Mouse (Mus musculus) right cerebral cortex, adult 18-20 months (tissue): ENCODE results near the gene Rtn4.
"Not testable (repeated sequence)": the region's sequence is repeated elsewhere in the genome, so short reads cannot be mapped to it uniquely, and the experiment has no call there.

Source experiments
- DNase-seq: peaks from one replicate; pipeline ENCODE4 v3.0.0; 2022; ENCODE audit warnings: mixed read lengths

Gene Rtn4

DNA sequence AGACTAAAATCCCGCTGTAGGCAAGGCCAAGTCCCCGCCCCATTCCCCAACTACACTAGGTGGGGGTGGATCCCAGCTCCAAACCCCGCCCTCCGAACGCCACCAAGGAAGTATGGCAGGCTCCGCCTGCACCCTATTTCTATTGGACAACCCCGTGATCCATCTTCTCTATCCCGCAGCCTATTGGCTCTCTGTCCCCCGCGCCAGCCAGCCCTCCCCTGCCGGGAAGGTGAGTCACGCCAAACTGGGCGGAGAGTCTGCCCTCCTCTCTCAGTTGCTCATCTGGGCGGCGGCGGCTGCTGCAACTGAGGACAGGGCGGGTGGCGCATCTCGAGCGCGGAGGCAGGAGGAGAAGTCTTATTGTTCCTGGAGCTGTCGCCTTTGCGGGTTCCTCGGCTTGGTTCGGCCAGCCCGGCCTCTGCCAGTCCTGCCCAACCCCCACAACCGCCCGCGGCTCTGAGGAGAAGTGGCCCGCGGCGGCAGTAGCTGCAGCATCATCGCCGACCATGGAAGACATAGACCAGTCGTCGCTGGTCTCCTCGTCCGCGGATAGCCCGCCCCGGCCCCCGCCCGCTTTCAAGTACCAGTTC is at the start of gene Rtn4:
Gene Rtn4, plus strand, starts transcription at position 265 of the 590 bp plus-strand sequence.
- peak; percentile 98 for DNase-seq

- DNase-seq, result no peak
Observed at GRCm38 (mm10) chr11:29644421-29644820, 48.3 kb upstream of the Rtn4 start.

DNA sequence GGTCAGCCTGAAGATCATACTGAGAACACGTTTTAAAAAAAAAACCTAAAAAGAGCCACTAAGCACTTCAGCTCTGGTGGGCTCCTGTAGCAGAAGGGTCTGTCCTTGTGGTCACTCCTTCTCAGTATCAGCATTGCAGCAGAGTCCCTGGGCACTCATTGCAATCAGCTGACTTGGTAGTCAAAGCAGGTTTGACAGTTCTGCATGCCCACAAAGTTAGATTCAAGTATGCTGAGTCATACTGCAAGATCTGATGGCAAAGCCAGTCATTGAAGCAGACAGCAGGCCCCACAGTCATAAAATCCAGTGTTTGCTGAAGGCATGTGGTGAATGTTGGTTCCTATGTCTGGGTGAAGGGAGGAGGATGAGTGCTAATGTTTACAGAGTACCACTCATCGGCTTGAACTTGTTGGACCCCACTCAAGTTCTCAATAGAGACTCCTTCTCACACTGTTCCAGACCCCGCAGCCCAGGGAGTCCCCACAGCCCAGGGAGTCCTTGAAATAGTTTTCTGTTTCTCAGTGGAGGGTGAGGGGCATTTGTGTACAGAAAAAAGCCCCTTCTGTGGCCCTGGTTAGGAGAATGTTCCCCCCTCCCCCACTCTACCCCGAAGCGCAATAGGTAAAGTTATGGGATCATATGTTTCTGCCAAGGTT is 47.2 kb upstream of the Rtn4 start:
- no peak for DNase-seq

- DNase-seq, result no peak
Observed at GRCm38 (mm10) chr11:29647568-29648319, 45.0 kb upstream of the Rtn4 start.

DNA sequence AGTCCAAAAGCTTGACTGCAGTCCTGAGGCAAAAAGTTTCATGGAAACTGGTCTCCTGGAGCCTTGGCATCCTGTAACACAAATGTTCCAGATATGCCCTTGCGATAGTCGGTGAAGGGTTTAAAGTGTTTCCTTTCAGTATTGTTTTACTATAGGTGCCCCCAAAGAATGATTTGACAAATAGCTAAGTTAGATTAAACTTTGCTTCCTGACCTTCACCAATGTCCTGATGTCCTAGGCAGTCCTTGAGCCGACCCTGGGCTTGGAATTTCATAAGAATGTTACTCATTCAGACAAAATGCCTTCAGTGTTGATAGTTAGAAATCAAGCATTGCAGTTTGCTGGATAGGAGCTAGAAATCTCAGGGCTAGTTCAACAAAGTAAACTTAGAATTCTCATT is 37.4 kb upstream of the Rtn4 start:
- not testable (repeated sequence) for DNase-seq

GRCm38 (mm10) chr11:29660740-29661139 is 32.0 kb upstream of the Rtn4 start:
- no peak for DNase-seq

DNA sequence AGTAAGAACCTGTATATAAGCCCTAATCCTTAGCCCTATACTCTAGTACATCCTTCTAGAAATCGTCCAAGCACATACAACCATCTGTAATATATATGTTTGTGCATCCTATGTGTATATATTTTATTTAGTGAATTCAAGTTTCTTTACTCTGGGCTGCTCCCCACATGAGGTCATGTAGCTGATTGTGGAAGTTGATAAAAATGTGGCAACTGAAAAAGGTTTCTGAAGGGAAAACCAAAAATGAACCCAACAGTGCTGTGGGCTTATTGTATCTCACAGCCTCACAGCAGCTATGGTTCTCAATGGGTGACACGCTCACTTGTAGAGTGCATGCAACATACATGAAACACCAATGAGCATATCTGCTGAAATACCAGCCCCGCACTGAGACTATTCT is 25.1 kb upstream of the Rtn4 start:
- no peak for DNase-seq

DNA sequence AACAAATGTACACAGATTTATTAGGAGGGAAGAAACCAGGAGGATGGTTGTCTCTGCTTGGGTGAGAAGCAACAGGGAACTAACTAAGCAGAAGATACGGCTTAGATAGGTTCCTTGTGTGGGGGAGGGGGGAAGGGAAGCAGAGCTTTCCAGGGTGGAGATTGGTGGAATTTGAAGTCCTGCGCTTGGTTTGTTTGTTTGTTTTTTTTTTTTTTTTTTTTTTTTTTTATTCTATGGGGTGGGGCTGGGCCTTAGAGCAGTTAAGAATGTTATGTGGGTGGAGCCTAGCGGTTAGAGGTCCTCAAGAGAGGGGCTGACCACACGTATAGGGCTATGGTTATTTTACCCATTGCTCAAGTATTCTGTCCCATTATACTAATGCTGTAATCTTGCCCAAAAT is 23.0 kb upstream of the Rtn4 start:
- DNase-seq, result no peak

DNA sequence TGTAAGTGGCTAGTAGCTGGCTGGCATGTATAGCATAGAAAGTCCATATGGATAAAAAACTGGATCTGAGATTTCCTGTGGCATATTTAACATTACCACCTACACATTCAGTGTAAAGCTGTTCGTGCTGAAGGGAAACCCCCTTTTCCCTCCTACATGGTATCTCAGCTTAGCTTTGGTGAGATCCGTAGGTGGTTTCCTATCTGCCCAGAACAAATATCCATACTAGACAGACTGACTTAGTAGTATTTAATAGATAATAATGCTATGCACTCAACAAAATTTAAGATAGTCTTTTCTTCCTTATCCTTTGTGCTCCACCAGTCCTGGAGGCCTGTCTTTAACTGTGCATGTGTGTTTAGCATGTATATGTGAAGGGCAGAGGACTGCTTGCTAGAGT is 19.4 kb upstream of the Rtn4 start:
- DNase-seq, result peak; percentile 25

GRCm38 (mm10) chr11:29676718-29677117 is 16.0 kb upstream of the Rtn4 start:
- DNase-seq, result no peak

DNA sequence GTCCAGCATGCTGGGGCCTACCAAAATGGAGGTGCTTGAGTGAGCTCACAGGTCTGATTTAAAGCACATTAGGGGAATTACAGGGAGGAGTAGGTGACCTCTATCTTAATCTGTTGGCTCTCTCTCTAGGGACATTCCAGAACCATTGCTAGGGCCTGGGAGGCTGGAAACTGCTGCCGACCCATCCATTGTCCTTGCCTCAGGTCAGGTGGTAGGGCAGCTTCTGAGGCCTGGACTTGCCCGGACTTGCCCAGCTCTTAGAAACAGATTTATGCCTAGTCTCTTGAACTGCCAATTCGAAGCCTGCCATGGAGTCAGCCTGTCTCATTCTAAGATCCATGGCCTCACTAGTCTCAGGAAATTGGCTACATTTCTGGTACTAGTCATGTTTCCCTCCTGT is 12.8 kb upstream of the Rtn4 start:
- no peak for DNase-seq

DNA sequence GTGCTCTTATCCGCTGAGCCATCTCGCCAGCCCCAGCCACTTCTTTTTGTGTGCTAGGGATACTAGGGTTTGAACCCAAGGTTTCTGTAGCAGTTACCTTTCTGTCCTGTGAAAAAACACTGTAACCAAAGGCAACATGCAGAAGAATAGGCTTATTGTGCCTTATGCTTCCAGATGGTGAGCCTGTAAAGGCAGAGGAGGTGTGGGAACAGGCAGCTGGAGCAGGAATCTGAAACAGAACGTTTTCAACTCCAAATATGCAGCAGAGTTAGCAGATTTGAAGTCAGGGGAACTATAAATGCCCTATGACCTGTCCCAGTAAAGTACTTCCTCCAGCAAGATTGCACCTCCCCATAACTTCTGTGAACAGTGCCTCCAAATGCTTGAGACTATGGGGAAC is 12.0 kb upstream of the Rtn4 start:
- DNase-seq, result peak; percentile 23

- DNase-seq, result no peak
Observed at GRCm38 (mm10) chr11:29684272-29684671, 8.5 kb upstream of the Rtn4 start.

- no peak for DNase-seq
Observed at GRCm38 (mm10) chr11:29686176-29686575, 6.6 kb upstream of the Rtn4 start.

- DNase-seq, result no peak
Observed at GRCm38 (mm10) chr11:29691556-29691955, 1.2 kb upstream of the Rtn4 start.

GRCm38 (mm10) chr11:29692111-29692682 is 550 bp upstream of the Rtn4 start:
- DNase-seq, result peak; percentile 55

DNA sequence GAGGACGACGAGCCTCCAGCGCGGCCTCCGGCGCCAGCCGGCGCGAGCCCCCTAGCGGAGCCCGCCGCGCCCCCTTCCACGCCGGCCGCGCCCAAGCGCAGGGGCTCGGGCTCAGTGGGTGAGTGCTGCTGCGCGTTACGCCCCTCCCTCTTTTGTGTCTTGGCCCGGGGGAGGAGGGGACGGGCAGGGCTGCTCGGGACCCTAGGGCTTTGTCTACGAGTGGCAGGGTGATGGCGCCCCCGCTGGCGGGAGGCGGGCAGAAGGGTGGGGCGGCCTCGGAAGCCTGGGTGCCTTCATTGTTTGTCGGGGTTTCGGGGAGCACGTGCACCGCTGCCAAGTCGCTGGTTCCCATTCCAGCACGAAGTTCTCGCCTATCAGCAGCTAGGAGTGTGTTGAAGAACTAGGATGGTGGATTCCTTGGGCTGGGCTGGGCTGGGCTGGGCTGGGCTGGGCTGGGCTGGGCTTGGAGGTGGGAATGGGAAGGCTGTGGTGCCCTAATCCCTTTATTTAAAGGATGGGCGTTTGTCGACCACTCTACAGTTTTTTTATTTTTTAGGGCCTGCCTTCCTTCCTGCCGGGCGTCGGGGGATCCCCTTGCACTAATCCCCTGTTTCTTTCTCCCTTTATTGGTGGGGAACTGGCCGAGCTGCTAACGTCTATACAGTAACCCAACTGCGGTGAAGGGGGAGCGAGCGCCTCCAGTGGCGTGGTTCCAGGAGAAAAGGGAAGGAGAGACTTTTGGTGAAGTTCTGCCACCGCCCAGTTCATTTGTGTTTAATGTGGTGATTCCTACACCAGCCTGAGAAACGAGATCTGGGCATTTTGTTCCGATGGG is 1.0 kb downstream of the Rtn4 start:
- DNase-seq, result peak; percentile 87

DNA sequence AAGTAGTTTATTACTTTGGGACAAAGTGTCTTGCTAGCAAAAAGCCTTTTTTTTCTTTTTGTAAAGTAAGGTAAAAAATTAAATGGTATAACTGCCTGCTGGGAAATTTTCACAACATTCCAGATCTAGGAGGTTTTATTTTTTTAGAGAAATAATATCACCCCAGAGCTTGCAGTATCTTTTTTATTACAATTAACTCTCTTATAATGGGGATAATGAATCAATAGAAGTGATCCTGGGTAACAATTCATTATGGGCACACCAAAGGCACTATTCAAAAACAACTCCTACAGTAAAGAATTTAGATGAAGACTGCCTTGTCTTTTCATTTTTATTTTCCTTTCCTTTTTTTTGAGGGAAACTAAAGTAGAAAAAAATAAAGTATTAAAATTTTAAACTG is 2.0 kb downstream of the Rtn4 start:
- no peak for DNase-seq

DNA sequence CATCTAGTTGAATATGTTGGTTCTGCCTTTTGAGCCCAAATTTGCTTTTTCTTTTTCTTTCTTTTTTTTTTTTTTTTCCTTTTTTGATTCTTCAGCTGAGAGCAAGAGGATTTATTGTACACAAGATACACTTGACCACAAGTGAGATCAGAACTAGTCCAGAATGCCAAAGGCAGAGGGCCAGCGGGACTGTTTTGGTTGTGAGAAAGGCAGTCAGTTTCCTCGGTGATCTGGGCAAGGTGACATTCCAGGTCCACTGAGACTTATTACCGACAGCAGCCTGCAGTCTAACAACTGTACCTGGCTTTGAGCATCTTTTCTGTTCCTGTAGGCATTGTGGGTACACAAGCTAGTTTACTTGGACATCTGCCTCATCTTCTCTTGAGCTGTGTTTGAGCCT is 10.0 kb downstream of the Rtn4 start:
- DNase-seq, result no peak

DNA sequence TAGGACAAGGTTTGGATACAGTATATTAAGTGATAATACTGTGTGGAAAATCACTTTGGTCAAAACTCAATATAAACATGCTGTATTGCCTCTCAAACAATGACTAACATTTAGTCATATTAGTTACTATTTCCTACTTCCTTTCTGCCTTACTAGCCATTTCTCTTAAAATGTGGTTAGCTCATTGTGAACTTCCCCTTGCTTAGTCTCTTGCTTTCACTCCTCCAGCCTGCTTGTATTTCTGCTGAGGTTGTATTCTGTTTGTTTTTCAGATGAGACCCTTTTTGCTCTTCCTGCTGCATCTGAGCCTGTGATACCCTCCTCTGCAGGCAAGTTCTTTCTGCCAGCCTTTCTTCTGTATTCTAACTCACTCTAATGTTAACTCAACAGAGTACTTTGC is 12.5 kb downstream of the Rtn4 start:
- no peak for DNase-seq

DNA sequence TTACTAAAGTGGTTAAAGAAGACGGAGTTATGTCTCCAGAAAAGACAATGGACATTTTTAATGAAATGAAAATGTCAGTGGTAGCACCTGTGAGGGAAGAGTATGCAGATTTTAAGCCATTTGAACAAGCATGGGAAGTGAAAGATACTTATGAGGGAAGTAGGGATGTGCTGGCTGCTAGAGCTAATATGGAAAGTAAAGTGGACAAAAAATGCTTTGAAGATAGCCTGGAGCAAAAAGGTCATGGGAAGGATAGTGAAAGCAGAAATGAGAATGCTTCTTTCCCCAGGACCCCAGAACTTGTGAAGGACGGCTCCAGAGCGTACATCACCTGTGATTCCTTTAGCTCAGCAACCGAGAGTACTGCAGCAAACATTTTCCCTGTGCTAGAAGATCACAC is 14.1 kb downstream of the Rtn4 start:
- DNase-seq, result no peak

GRCm38 (mm10) chr11:29709512-29709911 is 16.8 kb downstream of the Rtn4 start:
- DNase-seq, result no peak

DNA sequence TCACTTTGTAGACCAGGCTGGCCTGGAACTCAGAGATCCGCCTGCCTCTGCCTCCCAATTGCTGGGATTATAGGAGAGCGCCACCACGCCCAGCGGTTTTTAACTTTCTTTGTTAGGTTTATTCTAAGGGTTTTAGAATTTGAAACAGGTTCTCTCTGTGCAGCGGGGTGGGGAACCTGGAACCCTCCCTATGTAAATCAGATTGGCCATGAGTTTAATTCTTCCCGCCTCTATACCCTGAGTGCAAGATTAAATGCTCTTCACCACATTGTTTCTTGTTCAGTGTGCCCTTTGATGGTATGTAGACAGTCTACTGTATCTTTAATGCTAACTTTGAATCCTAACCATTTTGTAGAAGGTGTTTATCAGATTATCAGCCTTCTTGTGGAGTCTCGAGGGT is 21.4 kb downstream of the Rtn4 start:
- DNase-seq, result no peak
